Mouse (Mus musculus) hindbrain, embryonic 10.5 days (tissue): ENCODE results near the gene Gm39653. TPM values are rescaled to one million over a fixed set of nuclear protein-coding genes. Genes with fewer than 3 reads are reported as not detected.
A peak's percentile ranks its signal among the peaks of the same experiment; 100 is the strongest.
"Not testable (repeated sequence)": the region's sequence is repeated elsewhere in the genome, so short reads cannot be mapped to it uniquely, and the experiment has no call there.

ENCODE experiments used
- DNase-seq: peaks from one replicate; pipeline ENCODE4 v3.0.0-alpha.2; 2017; ENCODE audit warnings: low spot score
- H3K27ac ChIP-seq: fragments of 300-500 bp; sonication (generic); 2 replicates; pipeline ENCODE4 v1.5.1; 2016; ENCODE audit warnings: mild to moderate bottlenecking, moderate library complexity
- H3K27me3 ChIP-seq: fragments of 300-500 bp; sonication (generic); 2 replicates; pipeline ENCODE4 v1.6.1; 2016; ENCODE audit warnings: mild to moderate bottlenecking; ENCODE audit not compliant: poor library complexity, insufficient read depth, severe bottlenecking
- H3K36me3 ChIP-seq: fragments of 300-500 bp; sonication (generic); 2 replicates; pipeline ENCODE4 v1.6.1; 2016; ENCODE audit warnings: mild to moderate bottlenecking, moderate library complexity
- H3K4me1 ChIP-seq: fragments of 300-500 bp; sonication (generic); replicated peaks from 2 replicates; pipeline ENCODE4 v1.6.1; 2016; ENCODE audit warnings: mild to moderate bottlenecking
- H3K4me3 ChIP-seq: fragments of 300-500 bp; sonication (generic); 2 replicates; pipeline ENCODE4 v1.5.1; 2016; ENCODE audit warnings: mild to moderate bottlenecking, moderate library complexity
- H3K9me3 ChIP-seq: fragments of 300-500 bp; sonication (generic); 2 replicates; pipeline ENCODE4 v1.6.1; 2016; ENCODE audit warnings: mild to moderate bottlenecking, moderate library complexity
- WGBS: fragments of 180-500 bp; shearing (Covaris S2); methylation state at CpG from one replicate; pipeline ENCODE4 v1.1.7; 2016; 5-methylcytosine and 5-hydroxymethylcytosine counted together
- polyA plus RNA-seq: library from polyadenylated mRNA; unstranded; fragments of >200 nt; fragmentation: Nextera tagmentation; extraction: Ambion mirVana; gene quantifications from 2 replicates; pipeline ENCODE4 v1.2.1, GENCODE M21; 2016

The Gm39653 gene
- polyA plus RNA-seq, 1 experiment from 2014 or later = not detected

DNA sequence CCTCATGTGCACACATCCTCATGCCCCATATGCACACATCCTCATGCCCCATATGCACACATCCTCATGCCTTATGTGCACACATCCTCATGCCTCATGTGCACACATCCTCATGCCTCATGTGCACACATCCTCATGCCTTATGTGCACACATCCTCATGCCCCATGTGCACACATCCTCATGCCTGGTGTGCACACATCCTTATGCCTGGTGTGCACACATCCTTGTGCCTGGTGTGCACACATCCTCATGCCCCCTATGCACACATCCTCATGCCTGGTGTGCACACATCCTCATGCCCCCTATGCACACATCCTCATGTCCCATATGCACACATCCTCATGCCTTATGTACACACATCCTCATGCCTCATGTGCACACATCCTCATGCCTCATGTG lies 14.6 kb downstream of the Gm39653 start:
- not testable (repeated sequence) for H3K36me3 ChIP-seq, H3K27ac ChIP-seq, H3K4me3 ChIP-seq, DNase-seq, H3K9me3 ChIP-seq, H3K27me3 ChIP-seq, H3K4me1 ChIP-seq

DNA sequence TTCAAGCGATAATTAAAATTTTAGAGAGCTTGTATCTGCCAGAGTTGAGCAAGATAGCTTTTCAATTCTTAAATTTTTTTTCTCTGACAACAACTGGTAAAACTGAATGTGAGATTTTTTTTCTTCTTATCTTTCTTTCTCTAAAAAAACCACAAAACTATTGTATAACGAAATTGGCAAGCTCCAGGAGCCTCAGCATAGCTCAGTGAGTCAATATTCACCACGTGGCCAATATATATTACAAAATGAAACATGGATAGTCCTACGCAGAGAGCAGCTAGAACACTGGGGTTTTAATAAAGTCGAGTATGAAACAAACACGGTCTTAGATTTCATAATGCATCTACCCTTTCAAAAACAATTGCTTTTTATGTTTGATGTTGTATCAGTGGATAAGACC lies 24.2 kb downstream of the Gm39653 start:
- 83% methylated on average over 6 of the region's 6 CpGs for WGBS
- Histone ChIP-seq H3K27ac (no peak overlapping the region), H3K27me3 (no peaks in the 10 kb centered on the region), H3K4me3 (no peak overlapping the region), H3K4me1 (no peaks in the 10 kb centered on the region), H3K9me3 (no peaks in the 10 kb centered on the region), H3K36me3 (no peaks in the 10 kb centered on the region)
- DNase-seq = no peak

GRCm38 (mm10) chr1:63658016-63658415 lies 42.2 kb downstream of the Gm39653 start:
- Histone ChIP-seq H3K27me3 (no peaks in the 10 kb centered on the region), H3K4me1 (no peaks in the 10 kb centered on the region), H3K27ac (no peak overlapping the region), H3K36me3 (no peaks in the 10 kb centered on the region), H3K9me3 (no peaks in the 10 kb centered on the region), H3K4me3 (no peak overlapping the region)
- 17% methylated on average over 6 of the region's 6 CpGs for WGBS
- DNase-seq = peak; percentile 69

GRCm38 (mm10) chr1:63659591-63659990 lies 43.8 kb downstream of the Gm39653 start:
- DNase-seq = peak; percentile 55
- 4% methylated on average over 7 of the region's 7 CpGs for WGBS
- no peaks in the 10 kb centered on the region for H3K27me3 ChIP-seq
- H3K4me1 ChIP-seq = no peaks in the 10 kb centered on the region
- no peak overlapping the region for H3K4me3 ChIP-seq
- H3K27ac ChIP-seq = no peak overlapping the region
- no peaks in the 10 kb centered on the region for H3K9me3 ChIP-seq
- H3K36me3 ChIP-seq = no peaks in the 10 kb centered on the region

DNA sequence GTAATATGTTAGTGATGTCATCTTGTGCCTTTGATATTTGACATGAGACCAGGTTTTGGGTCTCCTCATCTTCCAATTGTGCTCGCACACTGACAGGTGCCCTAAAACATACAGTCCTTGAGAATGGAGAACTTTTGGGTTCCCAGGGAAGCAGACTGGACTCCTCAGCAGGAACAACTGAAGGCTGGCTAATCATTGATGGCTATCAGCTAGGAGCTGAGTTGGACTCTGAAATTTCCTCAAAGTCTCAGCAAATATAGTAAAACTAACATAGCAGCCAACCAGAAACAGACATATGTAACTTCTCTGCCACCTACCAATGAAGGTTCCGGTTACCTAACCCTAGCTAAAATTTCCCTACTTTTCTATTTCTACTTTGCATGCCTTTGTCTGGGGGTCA lies 50.3 kb downstream of the Gm39653 start:
- WGBS = 94% methylated on average over 2 of the region's 2 CpGs
- H3K4me3 ChIP-seq = no peak overlapping the region
- H3K36me3 ChIP-seq = no peaks in the 10 kb centered on the region
- no peak overlapping the region for H3K27ac ChIP-seq
- no peak for DNase-seq
- peaks cover 17% of the 10 kb centered on the region for H3K4me1 ChIP-seq
- H3K9me3 ChIP-seq = no peaks in the 10 kb centered on the region
- no peaks in the 10 kb centered on the region for H3K27me3 ChIP-seq

DNA sequence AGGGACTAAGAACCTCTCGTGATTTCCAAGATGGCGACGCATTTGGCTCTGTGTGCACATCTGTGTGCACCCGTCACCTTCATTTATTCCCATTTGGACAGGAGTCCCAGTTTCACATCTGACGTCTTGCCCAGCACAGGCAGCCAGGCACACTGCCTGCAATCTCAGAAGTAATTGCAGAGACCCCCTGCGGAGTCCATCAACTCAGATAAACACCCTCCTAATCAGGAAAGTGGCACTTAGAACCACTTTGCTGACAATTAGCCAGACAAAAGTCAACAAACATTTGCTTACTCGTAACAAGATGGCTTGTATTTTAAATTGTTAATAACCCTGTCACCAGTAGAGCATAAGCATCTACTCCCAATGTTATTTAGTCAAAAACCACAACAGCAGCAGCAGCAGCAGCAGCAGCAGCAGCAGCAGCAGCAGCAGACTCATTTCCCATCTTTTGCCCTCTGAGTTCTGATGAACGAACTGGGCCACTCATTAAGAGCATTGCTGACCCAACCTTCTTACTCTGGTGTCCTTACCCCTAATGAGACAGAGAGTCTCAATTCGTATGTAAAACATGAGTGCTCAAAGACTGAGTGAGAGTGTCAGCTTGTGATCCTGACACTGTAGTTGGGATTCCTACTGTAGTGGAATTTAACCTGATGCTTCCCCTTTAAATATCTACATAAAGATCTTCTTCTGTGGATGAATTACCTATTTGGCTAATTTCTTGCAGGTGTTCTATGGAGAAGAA lies 51.6 kb downstream of the Gm39653 start:
- Histone ChIP-seq H3K27me3 (no peaks in the 10 kb centered on the region), H3K4me3 (no peak overlapping the region), H3K4me1 (peaks cover 17% of the 10 kb centered on the region), H3K27ac (no peak overlapping the region), H3K9me3 (no peaks in the 10 kb centered on the region), H3K36me3 (no peaks in the 10 kb centered on the region)
- DNase-seq = no peak
- WGBS = 53% methylated on average over 9 of the region's 9 CpGs

- 30% methylated on average over 13 of the region's 13 CpGs for WGBS
- no peaks in the 10 kb centered on the region for H3K9me3 ChIP-seq
Observed at GRCm38 (mm10) chr1:63667949-63668851, 52.4 kb downstream of the Gm39653 start.

DNA sequence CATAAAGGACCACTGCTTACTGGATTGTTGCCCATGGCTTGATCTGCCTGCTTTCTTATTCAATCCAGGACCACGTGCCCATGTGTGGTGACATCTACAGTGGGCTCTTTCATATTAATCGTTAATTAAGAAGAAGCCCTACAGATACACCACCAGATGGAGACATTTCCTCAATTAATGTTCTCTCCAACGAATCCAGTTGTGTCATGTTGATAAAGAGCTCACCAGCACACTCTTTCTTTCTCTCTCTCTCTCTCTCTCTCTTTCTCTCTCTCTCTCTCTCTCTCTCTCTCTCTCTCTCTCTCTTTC lies 53.0 kb downstream of the Gm39653 start:
- H3K4me3 ChIP-seq = no peak overlapping the region
- DNase-seq = no peak
- H3K27ac ChIP-seq = no peak overlapping the region
- H3K9me3 ChIP-seq = no peaks in the 10 kb centered on the region
- H3K36me3 ChIP-seq = no peaks in the 10 kb centered on the region
- H3K4me1 ChIP-seq = peaks cover 17% of the 10 kb centered on the region
- H3K27me3 ChIP-seq = no peaks in the 10 kb centered on the region
- 6% methylated on average over 3 of the region's 3 CpGs for whole genome bisulfite sequencing

More at GRCm38 (mm10) chr1:63667949-63668851, 52.4 kb downstream of the Gm39653 start:
- H3K4me3 ChIP-seq = peak overlapping the region; percentile 20; the same call in 1 of the 2 replicates
- no peak for DNase-seq
- no peaks in the 10 kb centered on the region for H3K36me3 ChIP-seq
- no peak overlapping the region for H3K27ac ChIP-seq
- no peaks in the 10 kb centered on the region for H3K27me3 ChIP-seq
- peaks cover 17% of the 10 kb centered on the region for H3K4me1 ChIP-seq

Other genes starting within 250 kb of the Gm39653 start
- gene Adam23, start 170.1 kb upstream of the Gm39653 start, polyA plus RNA-seq = 4.4 and 5.5 TPM in 2 replicates
- gene Dytn, start 71.0 kb downstream of the Gm39653 start, polyA plus RNA-seq = 0.05 TPM in 1 of 2 replicates, not detected in the other
- 0.12 and 0.46 TPM in 2 replicates for gene Mdh1b, start 114.3 kb downstream of the Gm39653 start, polyA plus RNA-seq
- 56.1 and 68.6 TPM in 2 replicates for gene Fastkd2, start 114.6 kb downstream of the Gm39653 start, polyA plus RNA-seq
- gene 4933402D24Rik, start 153.3 kb downstream of the Gm39653 start, polyA plus RNA-seq = 0.14 and 0.41 TPM in 2 replicates